ENCODE assay signal across 8 mouse cellular contexts in genomic region chr2:167347991-167348375, GRCm38 (mm10). TPM values are rescaled to one million over a fixed set of nuclear protein-coding genes. Genes with fewer than 3 reads are reported as not detected.
DNase-seq lines count a peak whose midpoint lies in the region; ATAC-seq and TF ChIP-seq lines count a peak whose summit lies in the region.

No protein-coding gene starts in this region.

- ATAC-seq in kidney, embryonic 14.5 days (ENCODE audit: low FRiP score, low TSS enrichment): no peak
- no peak for ATAC-seq in forebrain, embryonic 13.5 days
- ATAC-seq in hindbrain, embryonic 12.5 days (ENCODE audit: low FRiP score): no peak
- ATAC-seq in liver, postnatal 0 days: no peak

- no peak overlapping the region for H3K27ac ChIP-seq in kidney, embryonic 14.5 days (ENCODE audit: low read depth, low read length)
- no peak overlapping the region for H3K27ac ChIP-seq in MEL (ENCODE audit: control insufficient read depth, low read depth, low read length)
- H3K27ac ChIP-seq in forebrain, embryonic 13.5 days: peak overlapping the region; percentile 86; the same call in 1 of the 2 replicates
- H3K27ac ChIP-seq in hindbrain, embryonic 12.5 days: no peak overlapping the region
- peak overlapping the region; percentile 91 for H3K27ac ChIP-seq in liver, postnatal 0 days (ENCODE audit: low read depth)

- TF ChIP-seq CTCF in MEL (IDR thresholded peaks at IDR 0.05 in 2 of 3, conservative IDR thresholded peaks at IDR 0.05 in 1 of 3; ENCODE audit: control insufficient read depth in 1 of 3, insufficient read depth in 1 of 3, low read depth in 2 of 3, low read length in 3 of 3, poor library complexity in 1 of 3, severe bottlenecking in 1 of 3): no peak
- TF ChIP-seq CTCF in liver, postnatal 0 days (IDR thresholded peaks at IDR 0.05; ENCODE audit: low read depth): no peak

- H3K4me2 ChIP-seq in kidney, embryonic 14.5 days (replicated peaks; ENCODE audit: low read depth, low read length): peak overlapping the region; percentile 91
- peak overlapping the region; percentile 84 for H3K4me2 ChIP-seq in forebrain, embryonic 13.5 days
- peak overlapping the region; percentile 91 for H3K4me2 ChIP-seq in hindbrain, embryonic 12.5 days (replicated peaks)
- H3K4me2 ChIP-seq in liver, postnatal 0 days (ENCODE audit: low read depth, low read length): peak overlapping the region; percentile 80

- H3K9ac ChIP-seq in kidney, embryonic 14.5 days (ENCODE audit: low read depth, low read length): peak overlapping the region; percentile 83
- H3K9ac ChIP-seq in MEL (ENCODE audit: control insufficient read depth, low read depth, low read length, poor library complexity, severe bottlenecking): peak overlapping the region; percentile 86
- peak overlapping the region; percentile 87 for H3K9ac ChIP-seq in forebrain, embryonic 13.5 days
- H3K9ac ChIP-seq in hindbrain, embryonic 12.5 days: peak overlapping the region; percentile 90
- peak overlapping the region; percentile 85 for H3K9ac ChIP-seq in liver, postnatal 0 days (replicated peaks)

- no peaks in the 10 kb centered on the region for H3K27me3 ChIP-seq in kidney, embryonic 14.5 days (ENCODE audit: control insufficient read depth, insufficient read depth, low read length)
- no peaks in the 10 kb centered on the region for H3K27me3 ChIP-seq in MEL (ENCODE audit: control insufficient read depth in 1 of 2, insufficient read depth in 2 of 2, low read length in 2 of 2)
- peaks cover 19% of the 10 kb centered on the region for H3K27me3 ChIP-seq in forebrain, embryonic 13.5 days
- H3K27me3 ChIP-seq in hindbrain, embryonic 12.5 days: peaks cover 14% of the 10 kb centered on the region
- H3K27me3 ChIP-seq in liver, postnatal 0 days (ENCODE audit: insufficient read depth, low read length): peaks cover 11% of the 10 kb centered on the region; the same call in 1 of the 2 replicates

- peak overlapping the region; percentile 88 for H3K4me3 ChIP-seq in kidney, embryonic 14.5 days (ENCODE audit: low read length)
- peak overlapping the region; percentile 74 to 77 for H3K4me3 ChIP-seq in MEL (ENCODE audit: control insufficient read depth in 1 of 2, insufficient read depth in 1 of 2, low read depth in 2 of 2, low read length in 2 of 2)
- peak overlapping the region; percentile 72 for H3K4me3 ChIP-seq in forebrain, embryonic 13.5 days
- peak overlapping the region; percentile 83 for H3K4me3 ChIP-seq in hindbrain, embryonic 12.5 days
- H3K4me3 ChIP-seq in liver, postnatal 0 days (ENCODE audit: low read depth, low read length): peak overlapping the region; percentile 69

- no peaks in the 10 kb centered on the region for H3K9me3 ChIP-seq in kidney, embryonic 14.5 days (ENCODE audit: control insufficient read depth, low read length)
- H3K9me3 ChIP-seq in MEL (replicated peaks; ENCODE audit: insufficient read depth, low read length): no peaks in the 10 kb centered on the region
- H3K9me3 ChIP-seq in forebrain, embryonic 13.5 days (replicated peaks): no peaks in the 10 kb centered on the region
- H3K9me3 ChIP-seq in hindbrain, embryonic 12.5 days (replicated peaks): no peaks in the 10 kb centered on the region
- H3K9me3 ChIP-seq in liver, postnatal 0 days (ENCODE audit: low read length): no peaks in the 10 kb centered on the region

- peaks cover 40% of the 10 kb centered on the region for H3K4me1 ChIP-seq in kidney, embryonic 14.5 days (ENCODE audit: control insufficient read depth, insufficient read depth, low read length)
- H3K4me1 ChIP-seq in MEL (ENCODE audit: control insufficient read depth in 1 of 2, insufficient read depth in 2 of 2, low read length in 2 of 2): peaks cover 14 to 55% of the 10 kb centered on the region in 2 experiments
- peaks cover 29% of the 10 kb centered on the region for H3K4me1 ChIP-seq in forebrain, embryonic 13.5 days
- H3K4me1 ChIP-seq in hindbrain, embryonic 12.5 days: peaks cover 24% of the 10 kb centered on the region
- H3K4me1 ChIP-seq in liver, postnatal 0 days (ENCODE audit: insufficient read depth): peaks cover 50% of the 10 kb centered on the region

- TF ChIP-seq RAD21 in MEL (IDR thresholded peaks at IDR 0.05; ENCODE audit: low read depth, low read length): no peak

- TF ChIP-seq EP300 in MEL (IDR thresholded peaks at IDR 0.05; ENCODE audit: low read depth in 1 of 2, low read length in 2 of 2): no peak
- TF ChIP-seq EP300 in liver, postnatal 0 days (IDR thresholded peaks at IDR 0.05; ENCODE audit: low read depth): no peak

- TF ChIP-seq POLR2A in MEL (IDR thresholded peaks at IDR 0.05; ENCODE audit: control insufficient read depth in 1 of 2, insufficient read depth in 1 of 2, low read depth in 1 of 2, low read length in 2 of 2, poor library complexity in 1 of 2): no peak

- WGBS in kidney, embryonic 14.5 days: 7% methylated on average over 11 of the region's 11 CpGs
- 11% methylated on average over 11 of the region's 11 CpGs for WGBS in forebrain, embryonic 13.5 days
- WGBS in hindbrain, embryonic 12.5 days: 10% methylated on average over 11 of the region's 11 CpGs
- 15% methylated on average over 11 of the region's 11 CpGs for WGBS in liver, postnatal 0 days (ENCODE audit: insufficient replicate concordance)

- H3K36me3 ChIP-seq in kidney, embryonic 14.5 days (ENCODE audit: control insufficient read depth, insufficient read depth, low read length): no peaks in the 10 kb centered on the region
- peaks cover 0 to 35% of the 10 kb centered on the region in 2 experiments; a peak in 2 of 4 replicates for H3K36me3 ChIP-seq in MEL (ENCODE audit: control insufficient read depth in 1 of 2, insufficient read depth in 2 of 2, low read length in 2 of 2)
- H3K36me3 ChIP-seq in forebrain, embryonic 13.5 days (ENCODE audit: poor library complexity, severe bottlenecking): no peaks in the 10 kb centered on the region
- H3K36me3 ChIP-seq in hindbrain, embryonic 12.5 days: no peaks in the 10 kb centered on the region
- H3K36me3 ChIP-seq in liver, postnatal 0 days (replicated peaks; ENCODE audit: insufficient read depth, low read length): no peaks in the 10 kb centered on the region

- H3K79me2 ChIP-seq in MEL (ENCODE audit: control insufficient read depth, insufficient read depth, low read length, poor library complexity): peaks cover 6% of the 10 kb centered on the region

- DNase-seq in kidney, postnatal 14 days: no peak
- peak; percentile 25 for DNase-seq in MEL (ENCODE audit: low read depth, low spot score)
- DNase-seq in liver, postnatal 0 days: no peak
- DNase-seq in right cerebral cortex, postnatal 25 days: peak; percentile 26
- DNase-seq in thymus, postnatal 10 days (ENCODE audit: low spot score in 2 of 2): no peak

TF ChIP-seq in MEL, 35 proteins besides CTCF, POLR2A, EP300 and RAD21:
- no peak for TF ChIP-seq UBTF (IDR thresholded peaks at IDR 0.05; ENCODE audit: borderline replicate concordance, insufficient read depth, low read depth, low read length)
- TF ChIP-seq POLR2AphosphoS5 (IDR thresholded peaks at IDR 0.05; ENCODE audit: borderline replicate concordance, low read depth, low read length): no peak
- no peak for TF ChIP-seq CHD1 (IDR thresholded peaks at IDR 0.05; ENCODE audit: low read depth, low read length)
- TF ChIP-seq GABPA (IDR thresholded peaks at IDR 0.05; ENCODE audit: low read depth, low read length): no peak
- no peak for TF ChIP-seq USF2 (IDR thresholded peaks at IDR 0.05; ENCODE audit: borderline replicate concordance in 1 of 2, insufficient read depth in 1 of 2, low read depth in 1 of 2, low read length in 2 of 2)
- TF ChIP-seq MYB (IDR thresholded peaks at IDR 0.05; ENCODE audit: low read depth, low read length): no peak
- 0 out of 2 replicates have a peak, but pooled peaks have one; percentile 19 for TF ChIP-seq RCOR1 (IDR thresholded peaks at IDR 0.05; ENCODE audit: low read depth, low read length)

RNA-seq across cellular contexts. Expression of gene B4galt5, which starts 1.0 kb away (rescaled TPM):
- polyA plus RNA-seq in kidney, embryonic 14.5 days (2014; fragmentation: Nextera tagmentation; extraction: Ambion mirVana): 12.2 and 13.1 TPM in 2 replicates
- total RNA-seq in MEL (2012; rRNA removed): 4.6 TPM in 2 replicates
- polyA plus RNA-seq in MEL (2012; ENCODE audit: insufficient read depth in 1 of 2, insufficient read length in 2 of 2, low read depth in 1 of 2, low replicate concordance in 2 of 2, missing spikeins in 1 of 2): 10 to 100 TPM in 1 of 2 experiments, 1 to 10 TPM in 1; 6.5 to 34.4 TPM
- 9.1 and 9.2 TPM in 2 replicates for polyA plus RNA-seq in forebrain, embryonic 13.5 days (2015; fragmentation: Nextera tagmentation; extraction: Ambion mirVana)
- 19.3 and 20.2 TPM in 2 replicates for polyA plus RNA-seq in hindbrain, embryonic 12.5 days (2016; fragmentation: Nextera tagmentation; extraction: Ambion mirVana)
- 3.2 and 4.2 TPM in 2 replicates for polyA plus RNA-seq in liver, postnatal 0 days (2015; fragmentation: Nextera tagmentation; extraction: Ambion mirVana)

Comparison
In these comparisons a context has a peak if more than half of its experiments do, and no peak if none do; other contexts are left out.
1. H3K27ac ChIP-seq: peak in forebrain, embryonic 13.5 days (single experiment) and liver, postnatal 0 days (single experiment); none in kidney, embryonic 14.5 days (single experiment), MEL (single experiment) and hindbrain, embryonic 12.5 days (single experiment).
2. DNase-seq: peak in MEL (single experiment) and right cerebral cortex, postnatal 25 days (single experiment); none in kidney, postnatal 14 days (single experiment), liver, postnatal 0 days (single experiment) and thymus, postnatal 10 days (0 of 2).
3. Peak in every context shown above with its lines, with median percentiles within 50 percentile points of each other: H3K4me2 ChIP-seq, H3K4me3 ChIP-seq and H3K9ac ChIP-seq.